Mouse (Mus musculus) G1E (cell line): ENCODE results near the gene Cyp1b1.

Experiments used
- CTCF ChIP-seq: IDR thresholded peaks from 2 replicates; pipeline ENCODE4 v1.5.1; 2012; ENCODE audit warnings: low read depth, low read length, inconsistent platforms, mixed read lengths
- GATA1 ChIP-seq: IDR thresholded peaks from 2 replicates; pipeline ENCODE4 v1.6.1; 2012; ENCODE audit warnings: borderline replicate concordance, low read length, inconsistent platforms, mixed read lengths
- POLR2AphosphoS5 ChIP-seq: IDR thresholded peaks from 2 replicates; pipeline ENCODE4 v1.6.1; 2012; ENCODE audit warnings: low read depth, low read length, inconsistent platforms; ENCODE audit not compliant: insufficient replicate concordance
- TAL1 ChIP-seq: conservative IDR thresholded peaks from 2 replicates; pipeline ENCODE4 v1.6.1; 2012; ENCODE audit warnings: low read depth, low read length, inconsistent platforms, mixed read lengths

GRCm38 (mm10) chr17:79737598-79737997, 22.7 kb upstream of the Cyp1b1 start:
- TF ChIP-seq CTCF: no peak
- TF ChIP-seq POLR2AphosphoS5: no peak
- no peak for TF ChIP-seq TAL1
- TF ChIP-seq GATA1: no peak
